Mouse (Mus musculus) forebrain, embryonic 11.5 days (tissue): ENCODE results near the gene Prmt8. TPM values are rescaled to one million over a fixed set of nuclear protein-coding genes. Genes with fewer than 3 reads are reported as not detected.

Experiments used
- ATAC-seq: fragments of 200-750 bp; cut with Nextera tagmentation; replicated peaks from 2 replicates; pipeline ENCODE4 v1.8.0; 2017; ENCODE audit warnings: moderate TSS enrichment; ENCODE audit not compliant: low FRiP score
- DNase-seq: peaks from one replicate; pipeline ENCODE4 v3.0.0-alpha.2; 2017; ENCODE audit warnings: low spot score
- H3K27ac ChIP-seq: fragments of 300-500 bp; sonication (generic); 2 replicates; pipeline ENCODE4 v1.5.1; 2014; ENCODE audit warnings: low read depth, low read length
- H3K27me3 ChIP-seq: fragments of 300-500 bp; sonication (generic); 2 replicates; pipeline ENCODE4 v1.6.1; 2014; ENCODE audit warnings: mild to moderate bottlenecking, low read length, mixed read lengths; ENCODE audit not compliant: control insufficient read depth, insufficient read depth
- H3K36me3 ChIP-seq: fragments of 300-500 bp; sonication (generic); 2 replicates; pipeline ENCODE4 v1.6.1; 2014; ENCODE audit warnings: mild to moderate bottlenecking, low read length, moderate library complexity, mixed read lengths; ENCODE audit not compliant: control insufficient read depth, insufficient read depth
- H3K4me1 ChIP-seq: fragments of 300-500 bp; sonication (generic); replicated peaks from 2 replicates; pipeline ENCODE4 v1.6.1; 2014; ENCODE audit warnings: low read length, mixed read lengths; ENCODE audit not compliant: control insufficient read depth, insufficient read depth
- H3K4me2 ChIP-seq: fragments of 300-500 bp; sonication (generic); 2 replicates; pipeline ENCODE4 v1.6.1; 2014; ENCODE audit warnings: low read depth, mild to moderate bottlenecking, low read length, moderate library complexity, mixed read lengths; ENCODE audit not compliant: severe bottlenecking
- H3K4me3 ChIP-seq: fragments of 300-500 bp; sonication (generic); 2 replicates; pipeline ENCODE4 v1.5.1; 2014; ENCODE audit warnings: low read depth, low read length
- H3K9ac ChIP-seq: fragments of 300-500 bp; sonication (generic); 2 replicates; pipeline ENCODE4 v1.6.1; 2014; ENCODE audit warnings: low read length
- H3K9me3 ChIP-seq: fragments of 300-500 bp; sonication (generic); 2 replicates; pipeline ENCODE4 v1.6.1; 2016; ENCODE audit warnings: low read length, mixed read lengths; ENCODE audit not compliant: control insufficient read depth
- WGBS: fragments of 180-500 bp; shearing (Covaris S2); extraction: QIAGEN DNeasy Blood & Tissue Kit; methylation state at CpG from one replicate; pipeline ENCODE4 v1.1.7; 2014; 5-methylcytosine and 5-hydroxymethylcytosine counted together
- polyA plus RNA-seq: library from polyadenylated mRNA; unstranded; fragments of >200 nt; fragmentation: Nextera tagmentation; extraction: Ambion mirVana; gene quantifications from 2 replicates; pipeline ENCODE4 v1.2.1, GENCODE M21; 2014

Gene Prmt8
- polyA plus RNA-seq, 1 experiment from 2014 or later: 11.8 TPM

DNA sequence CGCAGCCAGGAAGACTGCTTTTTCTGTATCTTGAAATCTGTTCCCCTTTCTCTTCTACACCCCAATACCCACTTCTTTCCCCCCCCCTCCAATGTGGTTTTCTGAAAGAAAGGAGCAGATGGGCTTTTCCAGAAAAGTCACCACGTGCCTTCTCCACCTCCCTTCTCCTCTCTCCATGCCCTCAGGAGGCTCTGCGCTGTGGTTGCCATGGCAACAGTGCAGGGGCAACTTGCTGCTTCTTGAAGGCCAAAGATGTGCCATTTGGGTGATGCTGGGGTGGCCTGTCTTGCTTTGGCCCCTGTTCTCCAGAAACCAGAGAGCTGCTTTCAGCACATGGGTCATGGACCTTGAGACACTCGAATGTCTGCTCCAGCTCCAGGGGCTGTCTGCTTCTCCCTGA is 100.0 kb downstream of the Prmt8 start:
- ATAC-seq (no peak), DNase-seq (no peak)
- no peaks in the 10 kb centered on the region for H3K27me3 ChIP-seq
- WGBS: 68% methylated on average over 4 of the region's 4 CpGs
- H3K27ac ChIP-seq: no peak overlapping the region
- H3K4me1 ChIP-seq: no peaks in the 10 kb centered on the region
- no peak overlapping the region for H3K4me2 ChIP-seq
- H3K9me3 ChIP-seq: no peaks in the 10 kb centered on the region
- no peaks in the 10 kb centered on the region for H3K36me3 ChIP-seq
- no peak overlapping the region for H3K9ac ChIP-seq
- no peak overlapping the region for H3K4me3 ChIP-seq

DNA sequence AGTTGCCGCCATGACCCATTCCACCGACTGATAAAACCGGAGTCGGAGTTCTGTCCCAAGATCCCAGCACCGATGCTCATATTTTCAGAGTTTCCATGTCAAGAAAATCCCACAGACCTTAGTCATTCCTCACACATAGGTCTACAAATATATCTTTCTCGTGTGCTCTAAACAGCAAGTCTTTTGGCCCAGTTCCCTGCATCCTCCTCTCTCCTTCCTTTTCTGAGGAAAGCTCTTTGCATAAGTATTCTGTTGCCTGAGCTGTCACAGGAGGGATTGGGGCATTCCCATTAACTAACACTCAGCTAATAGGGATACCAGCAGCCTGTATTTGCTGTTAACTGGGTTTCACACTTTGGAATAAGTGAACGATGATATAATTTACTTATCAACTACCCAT is 106.0 kb downstream of the Prmt8 start:
- Histone ChIP-seq H3K27me3 (no peaks in the 10 kb centered on the region), H3K27ac (no peak overlapping the region), H3K36me3 (no peaks in the 10 kb centered on the region), H3K4me1 (no peaks in the 10 kb centered on the region), H3K9ac (no peak overlapping the region), H3K9me3 (no peaks in the 10 kb centered on the region), H3K4me3 (no peak overlapping the region), H3K4me2 (no peak overlapping the region)
- WGBS: 88% methylated on average over 7 of the region's 7 CpGs
- no peak for ATAC-seq
- DNase-seq: no peak

DNA sequence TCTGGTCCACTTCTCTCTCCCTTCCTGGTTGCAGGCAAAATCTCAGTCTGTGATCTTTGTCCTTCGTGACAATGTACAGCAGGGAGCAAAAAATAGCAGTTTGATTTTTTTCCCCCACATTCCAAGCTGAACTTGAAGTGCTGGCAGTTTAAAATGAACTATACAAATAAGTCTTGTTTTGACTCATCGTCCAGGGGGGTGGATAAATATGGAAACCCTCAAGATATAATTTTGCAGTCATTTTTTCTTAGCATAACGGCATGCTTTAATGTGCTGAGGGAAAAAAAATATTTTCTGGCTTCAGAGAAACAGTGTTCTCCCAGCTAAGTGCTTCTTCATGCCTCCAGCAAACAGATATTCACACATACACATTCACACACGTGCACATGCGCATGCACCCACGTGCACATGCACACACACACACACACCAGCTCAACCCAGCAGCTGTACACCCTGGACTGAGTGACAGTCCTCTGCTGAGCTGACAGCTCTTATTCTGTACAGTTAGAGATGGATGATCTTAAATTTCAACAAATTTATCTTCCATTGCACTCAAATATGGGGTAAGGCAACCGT is 107.5 kb downstream of the Prmt8 start:
- Histone ChIP-seq H3K27me3 (no peaks in the 10 kb centered on the region), H3K27ac (no peak overlapping the region), H3K4me3 (no peak overlapping the region), H3K9me3 (no peaks in the 10 kb centered on the region), H3K36me3 (no peaks in the 10 kb centered on the region), H3K4me2 (no peak overlapping the region), H3K4me1 (no peaks in the 10 kb centered on the region), H3K9ac (no peak overlapping the region)
- ATAC-seq (no peak), DNase-seq (no peak)
- WGBS: 85% methylated on average over 7 of the region's 7 CpGs

DNA sequence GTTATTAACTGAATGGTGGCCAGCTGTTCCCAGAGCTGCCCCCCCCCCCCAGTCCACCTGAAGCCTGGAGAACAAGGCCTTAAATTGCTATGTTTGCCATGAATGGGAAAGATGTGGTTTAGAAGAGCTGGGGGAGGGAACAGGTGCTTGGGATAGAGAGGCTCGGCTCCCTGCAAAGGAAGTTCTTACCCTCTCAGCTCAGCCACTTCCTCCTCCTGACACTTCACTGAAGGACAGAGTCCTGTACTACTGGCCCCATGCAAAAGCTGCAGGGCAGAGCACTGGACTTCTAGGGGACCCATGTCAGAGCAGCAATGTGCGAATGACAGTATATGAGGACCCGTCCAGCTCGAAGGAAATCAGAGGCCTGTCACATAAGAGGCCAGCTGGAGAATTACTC is 109.3 kb downstream of the Prmt8 start:
- Histone ChIP-seq H3K4me1 (no peaks in the 10 kb centered on the region), H3K27me3 (no peaks in the 10 kb centered on the region), H3K9me3 (no peaks in the 10 kb centered on the region), H3K9ac (no peak overlapping the region), H3K36me3 (no peaks in the 10 kb centered on the region), H3K4me2 (no peak overlapping the region), H3K27ac (no peak overlapping the region), H3K4me3 (no peak overlapping the region)
- no peak for DNase-seq
- WGBS: 94% methylated on average over 4 of the region's 4 CpGs
- no peak for ATAC-seq

DNA sequence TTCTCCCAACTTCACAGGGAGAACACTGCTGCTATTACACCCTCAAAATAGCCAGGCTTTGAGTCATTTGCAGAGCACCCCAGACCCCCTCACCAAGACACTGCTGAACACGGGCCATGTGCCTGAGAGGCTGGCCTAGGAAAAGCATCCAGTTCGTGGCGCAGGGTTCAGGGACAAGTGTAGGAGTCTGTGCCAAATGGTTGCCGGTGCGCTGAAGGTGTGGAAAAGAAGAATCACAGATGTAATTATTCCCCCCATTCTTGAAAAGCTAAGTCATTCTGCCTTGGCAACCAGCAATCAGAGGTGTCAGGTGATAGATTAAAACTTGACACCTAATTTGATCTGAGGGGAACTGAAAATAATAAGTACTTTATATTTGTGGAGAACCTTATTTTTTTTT is 109.8 kb downstream of the Prmt8 start:
- Histone ChIP-seq H3K4me2 (no peak overlapping the region), H3K4me3 (no peak overlapping the region), H3K4me1 (no peaks in the 10 kb centered on the region), H3K9me3 (no peaks in the 10 kb centered on the region), H3K27ac (no peak overlapping the region), H3K27me3 (no peaks in the 10 kb centered on the region), H3K36me3 (no peaks in the 10 kb centered on the region), H3K9ac (no peak overlapping the region)
- 83% methylated on average over 5 of the region's 5 CpGs for WGBS
- no peak for ATAC-seq
- no peak for DNase-seq

DNA sequence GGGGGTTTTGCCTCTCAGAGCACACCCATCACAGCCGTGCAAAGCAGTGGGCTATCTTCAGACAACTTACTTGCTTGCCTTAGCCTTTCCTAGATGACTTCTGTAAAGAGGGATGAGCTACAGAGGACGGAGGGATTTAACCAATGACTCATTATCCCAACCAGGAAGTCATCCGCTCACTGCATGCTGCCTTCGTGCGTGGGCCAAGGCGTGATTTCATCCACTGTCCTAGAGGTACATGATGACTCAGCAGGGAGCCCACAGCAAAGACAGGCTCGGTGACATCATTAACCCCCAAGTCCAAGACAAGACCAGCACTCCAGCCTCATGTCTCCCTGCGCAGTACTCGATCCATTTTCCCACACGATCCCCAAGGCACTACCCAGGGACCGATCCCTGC is 112.1 kb downstream of the Prmt8 start:
- WGBS: 94% methylated on average over 11 of the region's 11 CpGs
- ATAC-seq (no peak), DNase-seq (no peak)
- H3K36me3 ChIP-seq: no peaks in the 10 kb centered on the region
- H3K4me3 ChIP-seq: no peak overlapping the region
- no peak overlapping the region for H3K27ac ChIP-seq
- H3K4me1 ChIP-seq: no peaks in the 10 kb centered on the region
- H3K4me2 ChIP-seq: no peak overlapping the region
- no peaks in the 10 kb centered on the region for H3K9me3 ChIP-seq
- no peak overlapping the region for H3K9ac ChIP-seq
- H3K27me3 ChIP-seq: no peaks in the 10 kb centered on the region

DNA sequence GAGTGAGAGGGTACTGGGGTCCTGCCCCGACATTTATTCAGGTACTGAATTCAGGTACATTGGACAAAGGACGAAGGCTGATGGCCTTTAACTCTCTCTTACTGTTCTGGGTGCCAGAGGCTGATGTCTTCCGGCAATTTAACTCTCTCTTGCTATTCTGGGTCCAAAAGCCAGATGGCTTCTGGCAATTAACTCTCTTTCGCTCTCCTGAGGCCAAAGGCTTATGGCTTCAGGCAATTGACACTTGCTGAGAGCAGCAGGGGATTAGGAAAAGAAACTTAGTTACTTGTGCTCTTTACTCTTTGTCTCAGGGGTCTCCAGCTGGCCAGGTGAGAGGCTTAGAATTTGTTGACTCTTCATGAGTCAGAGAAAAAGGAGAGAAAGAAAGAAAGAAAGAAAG is 113.3 kb downstream of the Prmt8 start:
- 18% methylated on average over 4 of the region's 4 CpGs for WGBS
- H3K4me2 ChIP-seq: no peak overlapping the region
- ATAC-seq: no peak

DNA sequence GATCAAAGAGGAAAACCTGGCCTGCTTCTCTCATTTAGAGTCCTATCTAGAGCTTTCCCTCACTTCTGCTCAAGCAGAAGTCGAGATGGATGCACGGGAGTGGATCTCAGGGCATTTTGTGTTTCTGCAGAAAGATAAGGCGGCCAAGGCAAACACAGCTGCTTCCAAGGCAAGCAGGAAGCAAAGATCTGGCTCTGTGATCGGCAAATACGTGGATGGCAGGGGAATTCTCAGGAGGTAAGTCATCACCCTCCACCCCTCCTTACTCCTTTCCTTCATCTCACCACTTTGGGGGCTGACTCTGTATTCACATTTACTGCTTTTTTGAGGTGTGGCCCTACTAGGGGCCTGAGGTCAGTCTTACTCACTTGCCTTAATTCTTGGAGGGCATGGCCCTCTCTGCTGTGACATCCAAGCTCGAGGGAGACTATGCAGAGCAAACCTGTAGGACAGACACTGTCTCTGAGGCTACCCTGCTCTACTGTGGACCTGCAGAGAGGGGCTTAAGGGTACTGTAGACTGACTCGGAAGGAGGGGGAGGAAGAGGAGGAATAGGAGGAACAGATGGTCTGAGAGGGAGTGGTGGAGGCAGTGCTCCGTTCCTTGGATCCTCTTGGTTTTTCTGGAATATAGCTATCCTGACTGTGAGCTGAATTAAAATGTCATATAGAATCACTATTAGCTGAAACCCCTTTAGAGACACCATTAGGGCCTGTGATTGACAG is 128.0 kb downstream of the Prmt8 start:
- H3K36me3 ChIP-seq: no peaks in the 10 kb centered on the region
- 80% methylated on average over 8 of the region's 8 CpGs for WGBS
- H3K9me3 ChIP-seq: no peaks in the 10 kb centered on the region
- no peak overlapping the region for H3K4me3 ChIP-seq
- H3K4me1 ChIP-seq: no peaks in the 10 kb centered on the region
- H3K9ac ChIP-seq: no peak overlapping the region
- H3K27ac ChIP-seq: no peak overlapping the region
- ATAC-seq (no peak), DNase-seq (no peak)
- no peaks in the 10 kb centered on the region for H3K27me3 ChIP-seq
- H3K4me2 ChIP-seq: no peak overlapping the region

More for the DNA sequence above, 113.3 kb downstream of the Prmt8 start:
- H3K9me3 ChIP-seq: no peaks in the 10 kb centered on the region
- H3K4me1 ChIP-seq: no peaks in the 10 kb centered on the region
- no peak overlapping the region for H3K27ac ChIP-seq
- no peaks in the 10 kb centered on the region for H3K27me3 ChIP-seq
- no peak overlapping the region for H3K4me3 ChIP-seq
- no peak overlapping the region for H3K9ac ChIP-seq
- no peak for DNase-seq
- no peaks in the 10 kb centered on the region for H3K36me3 ChIP-seq
